Mouse (Mus musculus) stomach, postnatal 0 days (tissue): ENCODE data around the gene Srebf1.

Experiments used
- CTCF ChIP-seq: IDR thresholded peaks from 2 replicates; pipeline ENCODE4 v1.5.1; 2016; ENCODE audit warnings: antibody characterized with exemption, low read depth, mild to moderate bottlenecking, moderate library complexity
- EP300 ChIP-seq: optimal IDR thresholded peaks from 2 replicates; pipeline ENCODE3; 2016; ENCODE audit warnings: antibody characterized with exemption

DNA sequence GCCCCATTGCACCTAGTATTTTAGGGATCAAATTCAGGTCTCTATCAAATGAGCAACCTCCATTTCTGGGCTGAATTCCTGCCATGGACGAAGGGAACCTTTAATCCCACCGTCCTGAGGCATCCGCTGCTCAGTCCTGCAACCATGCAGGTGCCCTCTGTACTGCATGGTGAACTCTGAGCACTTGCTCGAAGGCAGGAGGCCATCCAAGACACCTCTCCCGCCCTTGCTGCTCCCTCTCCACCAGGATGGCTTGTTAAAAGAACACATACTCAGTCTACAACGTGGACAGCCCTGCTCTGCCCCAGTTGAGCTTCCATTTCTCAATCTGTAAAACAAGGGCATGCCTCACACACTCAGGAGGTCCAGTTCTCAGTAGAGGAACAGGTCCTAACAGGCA, 14.2 kb downstream of the Srebf1 start:
- TF ChIP-seq CTCF, result no peak
- TF ChIP-seq EP300, result no peak
